Comparison of ENCODE assay signal across 11 mouse cellular contexts in genomic region chr8:71296784-71297183, GRCm38 (mm10). TPM values are rescaled to one million over a fixed set of nuclear protein-coding genes. Genes with fewer than 3 reads are reported as not detected.
DNase-seq lines count a peak whose midpoint lies in the region; ATAC-seq and TF ChIP-seq lines count a peak whose summit lies in the region.
"Had no signal": no experiment of that assay in that cellular context is flagged by ENCODE, and none has a peak within 500 bp of the region (broad histone marks: within the 10 kb centered on the region; RNA-seq: fewer than 3 reads in every experiment).

No protein-coding gene starts in this region.

- no peaks in the 10 kb centered on the region for H3K9me3 ChIP-seq in liver, embryonic 11.5 days (ENCODE audit: control insufficient read depth, low read length)
- H3K9me3 ChIP-seq: lung, embryonic 15.5 days had no signal

- peaks cover 11% of the 10 kb centered on the region; the same call in 1 of the 2 replicates for H3K79me2 ChIP-seq in liver, adult 2 months (ENCODE audit: control insufficient read depth, insufficient read depth, low read length)

- no peak for TF ChIP-seq CTCF in liver, adult 2 months (IDR thresholded peaks at IDR 0.05; ENCODE audit: low read depth, low read length)

- no peaks in the 10 kb centered on the region for H3K27me3 ChIP-seq in liver, adult 2 months (ENCODE audit: control insufficient read depth, insufficient read depth, low read length)
- H3K27me3 ChIP-seq in liver, embryonic 11.5 days (replicated peaks; ENCODE audit: control insufficient read depth, insufficient read depth, low read length) = no peaks in the 10 kb centered on the region
- H3K27me3 ChIP-seq: lung, embryonic 15.5 days had no signal

- H3K27ac ChIP-seq in liver, adult 2 months (replicated peaks; ENCODE audit: insufficient read depth, low read depth, low read length) = peak overlapping the region; percentile 65
- no peak overlapping the region for H3K27ac ChIP-seq in liver, embryonic 11.5 days (ENCODE audit: low read depth, low read length)
- H3K27ac ChIP-seq in brown adipose tissue, adult 24 weeks (replicated peaks; ENCODE audit: low read depth, low read length) = peak overlapping the region; percentile 69
- H3K27ac ChIP-seq: lung, embryonic 15.5 days had no signal

- no peak for ATAC-seq in liver, embryonic 11.5 days (replicated peaks; ENCODE audit: low FRiP score)
- ATAC-seq: forebrain, embryonic 16.5 days had no signal

- DNase-seq in liver, adult 2 months (ENCODE audit: extremely low read depth, low read depth, low spot score) = peak; percentile 63
- no peak for DNase-seq in liver, embryonic 11.5 days (ENCODE audit: low spot score)
- peak; percentile 69 to 78 for DNase-seq in heart, postnatal 10 days
- DNase-seq in skeletal muscle tissue, adult 2 months (ENCODE audit: low read depth, low spot score) = peak; percentile 27
- no peak for DNase-seq in frontal cortex, postnatal 14 days (ENCODE audit: low spot score in 2 of 2)
- no peak for DNase-seq in left cerebral cortex, adult 18-20 months (ENCODE audit: low spot score in 2 of 2)
- DNase-seq: cerebellum, adult 9-10 months; thymus, postnatal 25 days had no signal

- intact Hi-C loops in heart, postnatal 10 days (cut with DNase I) = no loop called here

- H3K36me3 ChIP-seq in liver, adult 2 months (ENCODE audit: control insufficient read depth, insufficient read depth, low read length) = no peaks in the 10 kb centered on the region
- no peaks in the 10 kb centered on the region for H3K36me3 ChIP-seq in liver, embryonic 11.5 days (ENCODE audit: control insufficient read depth, insufficient read depth, low read length)

- H3K9ac ChIP-seq in liver, adult 2 months (ENCODE audit: low read depth, low read length) = no peak overlapping the region
- no peak overlapping the region for H3K9ac ChIP-seq in liver, embryonic 11.5 days (ENCODE audit: low read depth, low read length)
- H3K9ac ChIP-seq: lung, embryonic 15.5 days had no signal

- peaks cover 25% of the 10 kb centered on the region for H3K4me1 ChIP-seq in liver, adult 2 months (ENCODE audit: control insufficient read depth, insufficient read depth, low read length)
- no peaks in the 10 kb centered on the region for H3K4me1 ChIP-seq in liver, embryonic 11.5 days (replicated peaks; ENCODE audit: control insufficient read depth, insufficient read depth, low read length)
- H3K4me1 ChIP-seq in brown adipose tissue, adult 24 weeks (ENCODE audit: control insufficient read depth, insufficient read depth, insufficient read length, low read length) = peaks cover 13% of the 10 kb centered on the region; the same call in 1 of the 2 replicates
- H3K4me1 ChIP-seq: lung, embryonic 15.5 days had no signal

- H3K4me2 ChIP-seq in liver, embryonic 11.5 days = no peak overlapping the region
- H3K4me2 ChIP-seq: lung, embryonic 15.5 days had no signal

- no peak for TF ChIP-seq POLR2A in liver, adult 2 months (IDR thresholded peaks at IDR 0.05; ENCODE audit: extremely low read depth, insufficient read depth, low read length)

- H3K4me3 ChIP-seq in liver, adult 2 months (ENCODE audit: insufficient read depth, low read depth, low read length) = no peak overlapping the region
- no peak overlapping the region for H3K4me3 ChIP-seq in liver, embryonic 11.5 days (ENCODE audit: low read depth, low read length)
- no peak overlapping the region for H3K4me3 ChIP-seq in brown adipose tissue, adult 24 weeks (ENCODE audit: insufficient read depth, low read depth, low read length)
- H3K4me3 ChIP-seq: lung, embryonic 15.5 days had no signal

- WGBS in liver, adult 2 months = 15% methylated on average over 2 of the region's 2 CpGs
- WGBS in liver, embryonic 11.5 days = 88% methylated on average over 2 of the region's 2 CpGs

RNA-seq across cellular contexts. Expression of gene Haus8, which starts 24.1 kb away (rescaled TPM):
- total RNA-seq in liver, adult 2 months (2014; rRNA removed) = 4.0 and 5.8 TPM in 2 replicates
- polyA plus RNA-seq in liver, adult 2 months (2012; rRNA removed) = 2.1 and 2.8 TPM in 2 replicates
- 73.3 and 77.0 TPM in 2 replicates for polyA plus RNA-seq in liver, embryonic 11.5 days (2014; fragmentation: Nextera tagmentation; extraction: Ambion mirVana)
- polyA plus RNA-seq in brown adipose tissue, adult 24 weeks (2012; ENCODE audit: insufficient read depth, insufficient read length, missing spikeins) = 2.8 and 5.3 TPM in 2 replicates
- 10 to 100 TPM; 38.9 to 52.7 TPM for total RNA-seq in heart, postnatal 10 days (2021)
- 10 to 100 TPM; 12.8 to 17.8 TPM for total RNA-seq in left cerebral cortex, adult 18-20 months (2021)

RNA-seq across cellular contexts. Expression of gene Myo9b, which starts 24.3 kb away (rescaled TPM):
- 8.6 and 12.8 TPM in 2 replicates for total RNA-seq in liver, adult 2 months (2014; rRNA removed)
- polyA plus RNA-seq in liver, adult 2 months (2012; rRNA removed) = 6.6 and 7.6 TPM in 2 replicates
- 19.0 and 20.2 TPM in 2 replicates for polyA plus RNA-seq in liver, embryonic 11.5 days (2014; fragmentation: Nextera tagmentation; extraction: Ambion mirVana)
- polyA plus RNA-seq in brown adipose tissue, adult 24 weeks (2012; ENCODE audit: insufficient read depth, insufficient read length, missing spikeins) = 10.3 and 14.4 TPM in 2 replicates
- total RNA-seq in heart, postnatal 10 days (2021) = 10 to 100 TPM; 41.0 to 43.5 TPM
- total RNA-seq in left cerebral cortex, adult 18-20 months (2021) = 10 to 100 TPM; 30.1 to 30.9 TPM

Comparison
In these comparisons a context has a peak if more than half of its experiments do, and no peak if none do; other contexts are left out.
1. DNase-seq: peak in liver, adult 2 months (single experiment), heart, postnatal 10 days (2 of 2) and skeletal muscle tissue, adult 2 months (single experiment); none in liver, embryonic 11.5 days (single experiment), frontal cortex, postnatal 14 days (0 of 2) and left cerebral cortex, adult 18-20 months (0 of 2).